Mouse (Mus musculus): ENCODE measurements around the gene Rhbdd1.

DNA sequence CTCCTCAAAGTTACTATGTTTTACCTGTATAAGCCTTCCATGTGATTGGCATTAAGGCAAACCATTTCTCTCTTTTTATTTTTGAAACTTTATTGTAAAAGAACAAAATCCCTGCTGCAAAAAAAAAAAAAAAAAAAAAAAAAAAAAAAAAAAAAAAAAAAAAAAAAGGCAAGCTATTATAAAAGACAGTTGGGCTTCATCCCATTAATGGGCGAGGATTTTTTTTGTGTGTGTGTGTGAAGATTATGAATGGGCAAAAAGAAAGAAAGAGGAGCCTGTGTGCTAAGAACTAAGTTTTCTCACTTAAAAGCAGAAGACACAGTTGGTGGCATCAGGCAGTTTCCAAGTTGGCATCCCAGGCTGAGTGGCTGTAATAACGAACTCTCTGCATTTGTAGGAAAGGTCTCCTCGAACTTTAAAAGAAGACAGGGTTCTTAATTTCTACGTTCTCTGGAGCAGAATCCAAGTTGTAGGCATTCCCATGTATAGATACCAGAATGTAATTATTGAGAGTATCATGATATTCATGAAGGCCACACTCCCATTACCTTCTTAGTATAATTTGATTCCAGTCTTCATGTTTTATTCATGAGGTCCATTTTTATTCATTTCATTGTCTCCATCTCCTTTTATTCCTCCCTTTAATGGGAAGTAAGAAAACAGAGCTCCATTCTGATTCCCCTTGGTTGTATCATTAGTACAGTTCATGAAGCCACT is 13.1 kb downstream of the Rhbdd1 start:
- TF ChIP-seq TAL1 (IDR thresholded peaks at IDR 0.05; ENCODE audit: low read length) (no peak), GATA1 (IDR thresholded peaks at IDR 0.05; ENCODE audit: low read length) (no peak)
